Mouse (Mus musculus): ENCODE measurements around the gene Galnt6. TPM values are rescaled to one million over a fixed set of nuclear protein-coding genes. Genes with fewer than 3 reads are reported as not detected.

Galnt6 gene
- polyA plus RNA-seq, 1 experiment from 2014 or later = 1.6 TPM

GRCm38 (mm10) chr15:100755498-100755859 is 26.3 kb upstream of the Galnt6 start:
- no peak for DNase-seq
- Histone ChIP-seq H3K4me1 (ENCODE audit: insufficient read depth) (peaks cover 3% of the 10 kb centered on the region; the same call in 1 of the 2 replicates), H3K9ac (replicated peaks) (no peak overlapping the region), H3K27me3 (ENCODE audit: insufficient read depth, low read length) (no peaks in the 10 kb centered on the region; the same call in none of the 2 replicates), H3K9me3 (ENCODE audit: low read length) (no peaks in the 10 kb centered on the region), H3K4me3 (ENCODE audit: low read depth, low read length) (no peak overlapping the region), H3K4me2 (ENCODE audit: low read depth, low read length) (no peak overlapping the region), H3K27ac (ENCODE audit: low read depth) (no peak overlapping the region), H3K36me3 (replicated peaks; ENCODE audit: insufficient read depth, low read length) (no peaks in the 10 kb centered on the region)
- TF ChIP-seq CTCF (IDR thresholded peaks at IDR 0.05; ENCODE audit: low read depth) (no peak), EP300 (IDR thresholded peaks at IDR 0.05; ENCODE audit: low read depth) (no peak)
- ATAC-seq = no peak
- WGBS (ENCODE audit: insufficient replicate concordance) = 45% methylated on average over 7 of the region's 8 CpGs

GRCm38 (mm10) chr15:100754805-100755497 is 25.8 kb upstream of the Galnt6 start:
- no peaks in the 10 kb centered on the region; the same call in 1 of the 2 replicates for H3K27me3 ChIP-seq (ENCODE audit: insufficient read depth, low read length)
- ATAC-seq = no peak
- no peak overlapping the region for H3K27ac ChIP-seq (ENCODE audit: low read depth)
- H3K4me2 ChIP-seq (ENCODE audit: low read depth, low read length) = no peak overlapping the region
- no peaks in the 10 kb centered on the region for H3K9me3 ChIP-seq (ENCODE audit: low read length)
- no peak overlapping the region for H3K9ac ChIP-seq (replicated peaks)
- peaks cover 8% of the 10 kb centered on the region for H3K4me1 ChIP-seq (ENCODE audit: insufficient read depth)
- TF ChIP-seq CTCF (IDR thresholded peaks at IDR 0.05; ENCODE audit: low read depth) (peak; percentile 71), EP300 (IDR thresholded peaks at IDR 0.05; ENCODE audit: low read depth) (no peak)
- 6% methylated on average over 11 of the region's 11 CpGs for whole genome bisulfite sequencing (ENCODE audit: insufficient replicate concordance)
- peak; percentile 47 for DNase-seq
- H3K36me3 ChIP-seq (replicated peaks; ENCODE audit: insufficient read depth, low read length) = no peaks in the 10 kb centered on the region
- H3K4me3 ChIP-seq (ENCODE audit: low read depth, low read length) = no peak overlapping the region

- H3K27me3 ChIP-seq (ENCODE audit: insufficient read depth, low read length) = peaks cover 2% of the 10 kb centered on the region; the same call in 1 of the 2 replicates
- DNase-seq = peak; percentile 48
- 50% methylated on average over 7 of the region's 7 CpGs for WGBS (ENCODE audit: insufficient replicate concordance)
- no peak overlapping the region for H3K9ac ChIP-seq (replicated peaks)
- peaks cover 14% of the 10 kb centered on the region for H3K4me1 ChIP-seq (ENCODE audit: insufficient read depth)
- H3K36me3 ChIP-seq (replicated peaks; ENCODE audit: insufficient read depth, low read length) = no peaks in the 10 kb centered on the region
- no peaks in the 10 kb centered on the region for H3K9me3 ChIP-seq (ENCODE audit: low read length)
- TF ChIP-seq EP300 (IDR thresholded peaks at IDR 0.05; ENCODE audit: low read depth) = no peak
- no peak for TF ChIP-seq CTCF (IDR thresholded peaks at IDR 0.05; ENCODE audit: low read depth)
- peak; percentile 51; the same call in 1 of the 2 replicates for ATAC-seq
- no peak overlapping the region for H3K27ac ChIP-seq (ENCODE audit: low read depth)
- no peak overlapping the region for H3K4me2 ChIP-seq (ENCODE audit: low read depth, low read length)
- H3K4me3 ChIP-seq (ENCODE audit: low read depth, low read length) = no peak overlapping the region
These were observed 24.9 kb upstream of the Galnt6 start for GRCm38 (mm10) chr15:100754041-100754440.

GRCm38 (mm10) chr15:100753045-100753444 is 23.9 kb upstream of the Galnt6 start:
- Histone ChIP-seq H3K27ac (ENCODE audit: low read depth) (no peak overlapping the region), H3K4me1 (ENCODE audit: insufficient read depth) (peaks cover 14% of the 10 kb centered on the region), H3K4me2 (ENCODE audit: low read depth, low read length) (no peak overlapping the region), H3K9ac (replicated peaks) (no peak overlapping the region), H3K9me3 (ENCODE audit: low read length) (no peaks in the 10 kb centered on the region), H3K36me3 (replicated peaks; ENCODE audit: insufficient read depth, low read length) (no peaks in the 10 kb centered on the region), H3K4me3 (ENCODE audit: low read depth, low read length) (no peak overlapping the region), H3K27me3 (ENCODE audit: insufficient read depth, low read length) (peaks cover 2% of the 10 kb centered on the region; the same call in 1 of the 2 replicates)
- DNase-seq (no peak), ATAC-seq (no peak)
- no peak for TF ChIP-seq EP300 (IDR thresholded peaks at IDR 0.05; ENCODE audit: low read depth)
- TF ChIP-seq CTCF (IDR thresholded peaks at IDR 0.05; ENCODE audit: low read depth) = no peak
- 61% methylated on average over 5 of the region's 5 CpGs for WGBS (ENCODE audit: insufficient replicate concordance)

- 74% methylated on average over 2 of the region's 2 CpGs for WGBS (ENCODE audit: insufficient replicate concordance)
- no peak overlapping the region for H3K27ac ChIP-seq (ENCODE audit: low read depth)
- peaks cover 14% of the 10 kb centered on the region for H3K4me1 ChIP-seq (ENCODE audit: insufficient read depth)
- no peak overlapping the region for H3K4me3 ChIP-seq (ENCODE audit: low read depth, low read length)
- no peak overlapping the region for H3K9ac ChIP-seq (replicated peaks)
- peaks cover 2% of the 10 kb centered on the region; the same call in 1 of the 2 replicates for H3K27me3 ChIP-seq (ENCODE audit: insufficient read depth, low read length)
- no peaks in the 10 kb centered on the region for H3K9me3 ChIP-seq (ENCODE audit: low read length)
- DNase-seq (no peak), ATAC-seq (no peak)
- no peak for TF ChIP-seq EP300 (IDR thresholded peaks at IDR 0.05; ENCODE audit: low read depth)
- no peak for TF ChIP-seq CTCF (IDR thresholded peaks at IDR 0.05; ENCODE audit: low read depth)
- no peak overlapping the region for H3K4me2 ChIP-seq (ENCODE audit: low read depth, low read length)
- H3K36me3 ChIP-seq (replicated peaks; ENCODE audit: insufficient read depth, low read length) = no peaks in the 10 kb centered on the region
These were observed 23.3 kb upstream of the Galnt6 start for GRCm38 (mm10) chr15:100752439-100752838.

- Histone ChIP-seq H3K9me3 (ENCODE audit: low read length) (no peaks in the 10 kb centered on the region), H3K36me3 (replicated peaks; ENCODE audit: insufficient read depth, low read length) (no peaks in the 10 kb centered on the region), H3K9ac (replicated peaks) (no peak overlapping the region), H3K4me1 (ENCODE audit: insufficient read depth) (peaks cover 18% of the 10 kb centered on the region), H3K4me2 (ENCODE audit: low read depth, low read length) (peak overlapping the region; percentile 33), H3K27me3 (ENCODE audit: insufficient read depth, low read length) (0 out of 2 replicates have a peak, but pooled peaks cover 2% of the 10 kb centered on the region), H3K27ac (ENCODE audit: low read depth) (no peak overlapping the region), H3K4me3 (ENCODE audit: low read depth, low read length) (no peak overlapping the region)
- DNase-seq = peak; percentile 48
- WGBS (ENCODE audit: insufficient replicate concordance) = 48% methylated on average over 10 of the region's 10 CpGs
- TF ChIP-seq EP300 (IDR thresholded peaks at IDR 0.05; ENCODE audit: low read depth) = no peak
- no peak for TF ChIP-seq CTCF (IDR thresholded peaks at IDR 0.05; ENCODE audit: low read depth)
- 0 out of 2 replicates have a peak, but pooled peaks have one; percentile 20 for ATAC-seq
These were observed 20.8 kb upstream of the Galnt6 start for GRCm38 (mm10) chr15:100749751-100750538.

All from liver, postnatal 0 days (tissue).